Mouse (Mus musculus) thymus, adult 2 months (tissue): Measurements from ENCODE around the gene Taok3. TPM values are rescaled to one million over a fixed set of nuclear protein-coding genes. Genes with fewer than 3 reads are reported as not detected.
A peak's percentile ranks its signal among the peaks of the same experiment; 100 is the strongest.

Source experiments
- DNase-seq: peaks from one replicate; pipeline ENCODE4 v3.0.0; 2021
- H3K27ac ChIP-seq: fragments of 200-500 bp; 2 replicates; pipeline ENCODE4 v1.5.1; 2012; ENCODE audit warnings: low read length, control low read depth; ENCODE audit not compliant: control insufficient read depth, insufficient read depth
- H3K27me3 ChIP-seq: fragments of 200-500 bp; 2 replicates; pipeline ENCODE4 v1.6.1; 2012; ENCODE audit warnings: mild to moderate bottlenecking, low read length, moderate library complexity, mixed read lengths; ENCODE audit not compliant: control insufficient read depth, insufficient read depth
- H3K36me3 ChIP-seq: fragments of 200-500 bp; 2 replicates; pipeline ENCODE4 v1.6.1; 2012; ENCODE audit warnings: mild to moderate bottlenecking, low read length, moderate library complexity; ENCODE audit not compliant: control insufficient read depth, insufficient read depth
- H3K4me1 ChIP-seq: fragments of 200-500 bp; replicated peaks from 2 replicates; pipeline ENCODE4 v1.6.1; 2012; ENCODE audit warnings: low read length; ENCODE audit not compliant: control insufficient read depth, insufficient read depth
- H3K4me3 ChIP-seq: fragments of 200-500 bp; 2 replicates; pipeline ENCODE4 v1.5.1; 2012; ENCODE audit warnings: mild to moderate bottlenecking, low read length, control low read depth, moderate library complexity; ENCODE audit not compliant: control insufficient read depth, insufficient read depth
- CTCF ChIP-seq: fragments of 200-500 bp; IDR thresholded peaks from 2 replicates; pipeline ENCODE4 v1.5.1; 2012; ENCODE audit warnings: mild to moderate bottlenecking, control low read depth, low read length, moderate library complexity, borderline replicate concordance; ENCODE audit not compliant: control insufficient read depth, poor library complexity, insufficient read depth; ENCODE audit errors: extremely low read depth
- POLR2A ChIP-seq: fragments of 200-500 bp; IDR thresholded peaks from 2 replicates; pipeline ENCODE4 v1.6.1; 2012; ENCODE audit warnings: mild to moderate bottlenecking, low read length, control low read depth, moderate library complexity; ENCODE audit not compliant: control insufficient read depth, poor library complexity, insufficient read depth; ENCODE audit errors: extremely low read depth
- WGBS: fragments of 180-500 bp; shearing (Covaris S2); methylation state at CpG from one replicate; pipeline ENCODE4 v1.1.7; 2018; 5-methylcytosine and 5-hydroxymethylcytosine counted together
- polyA plus RNA-seq: library from polyadenylated mRNA; depleted of rRNA; stranded (reverse); fragments of >200 nt; gene quantifications from 2 replicates; pipeline ENCODE4 v1.2.3, GENCODE M21; 2012; rRNA removed

Taok3 gene
- polyA plus RNA-seq = 43.5 and 50.8 TPM in 2 replicates

- TF ChIP-seq POLR2A = peak; percentile 62; the same call in 1 of the 2 replicates
- 0 out of 2 replicates have a peak, but pooled peaks have one; percentile 6 for TF ChIP-seq CTCF
- 0 out of 2 replicates have a peak within 1 kb of the TSS, but pooled peaks have one; percentile 10 for H3K27ac ChIP-seq
- H3K36me3 ChIP-seq = no peaks in the 10 kb centered on the region
- peak; percentile 98 for DNase-seq
- under 1% methylated on average over 74 of the region's 74 CpGs for WGBS
- peaks cover 4% of the 10 kb centered on the region; the same call in 1 of the 2 replicates for H3K27me3 ChIP-seq
- H3K4me1 ChIP-seq = peaks cover 15% of the 10 kb centered on the region
- H3K4me3 ChIP-seq = peak within 1 kb of the TSS; percentile 72
These were observed at the start of gene Taok3 for GRCm38 (mm10) chr5:117119777-117120488. Taok3 (plus strand) TSS chr5:117120129.

GRCm38 (mm10) chr5:117087718-117088117 lies 32.2 kb upstream of the Taok3 start:
- no peak for TF ChIP-seq POLR2A
- TF ChIP-seq CTCF = no peak
- H3K27ac ChIP-seq = no peak overlapping the region
- peaks cover 15% of the 10 kb centered on the region for H3K36me3 ChIP-seq
- WGBS = 14% methylated on average over 13 of the region's 13 CpGs
- H3K4me3 ChIP-seq = no peak overlapping the region
- peaks cover 4% of the 10 kb centered on the region; the same call in 1 of the 2 replicates for H3K4me1 ChIP-seq
- no peaks in the 10 kb centered on the region; the same call in 1 of the 2 replicates for H3K27me3 ChIP-seq
- no peak for DNase-seq

GRCm38 (mm10) chr5:117089147-117089546 lies 30.8 kb upstream of the Taok3 start:
- no peak overlapping the region for H3K4me3 ChIP-seq
- DNase-seq = no peak
- 18% methylated on average over 3 of the region's 3 CpGs for WGBS

GRCm38 (mm10) chr5:117089786-117090185 lies 30.1 kb upstream of the Taok3 start:
- peaks cover 4% of the 10 kb centered on the region; the same call in 1 of the 2 replicates for H3K4me1 ChIP-seq
- no peak overlapping the region for H3K4me3 ChIP-seq
- H3K27me3 ChIP-seq = no peaks in the 10 kb centered on the region; the same call in 1 of the 2 replicates
- peaks cover 32% of the 10 kb centered on the region for H3K36me3 ChIP-seq
- DNase-seq = no peak
- 14% methylated on average over 6 of the region's 6 CpGs for WGBS
- H3K27ac ChIP-seq = no peak overlapping the region
- TF ChIP-seq CTCF (no peak), POLR2A (no peak)

More at GRCm38 (mm10) chr5:117089147-117089546, 30.8 kb upstream of the Taok3 start:
- no peak overlapping the region for H3K27ac ChIP-seq
- peaks cover 29% of the 10 kb centered on the region for H3K36me3 ChIP-seq
- no peaks in the 10 kb centered on the region; the same call in 1 of the 2 replicates for H3K27me3 ChIP-seq
- TF ChIP-seq CTCF (no peak), POLR2A (no peak)
- peaks cover 4% of the 10 kb centered on the region; the same call in 1 of the 2 replicates for H3K4me1 ChIP-seq

- peaks cover 3% of the 10 kb centered on the region; the same call in 1 of the 2 replicates for H3K4me1 ChIP-seq
- WGBS = 68% methylated on average over 7 of the region's 7 CpGs
- no peak overlapping the region for H3K4me3 ChIP-seq
- DNase-seq = no peak
- no peaks in the 10 kb centered on the region for H3K27me3 ChIP-seq
- no peak overlapping the region for H3K27ac ChIP-seq
- TF ChIP-seq POLR2A (no peak), CTCF (peak; percentile 65; the same call in 1 of the 2 replicates)
- H3K36me3 ChIP-seq = peaks cover 40% of the 10 kb centered on the region
These were observed 25.5 kb upstream of the Taok3 start for GRCm38 (mm10) chr5:117094431-117094830.

- Histone ChIP-seq H3K4me1 (no peaks in the 10 kb centered on the region), H3K36me3 (peaks cover 50% of the 10 kb centered on the region), H3K4me3 (no peak overlapping the region), H3K27me3 (no peaks in the 10 kb centered on the region), H3K27ac (no peak overlapping the region)
- TF ChIP-seq POLR2A (no peak), CTCF (peak; percentile 30; the same call in 1 of the 2 replicates)
- 59% methylated on average over 3 of the region's 3 CpGs for WGBS
- DNase-seq = peak; percentile 56
These were observed 23.2 kb upstream of the Taok3 start for GRCm38 (mm10) chr5:117096716-117097115.
